ENCODE assay signal across 8 mouse cellular contexts in genomic region chr17:32786944-32787343, GRCm38 (mm10). TPM values are rescaled to one million over a fixed set of nuclear protein-coding genes. Genes with fewer than 3 reads are reported as not detected.
DNase-seq lines count a peak whose midpoint lies in the region; ATAC-seq lines count a peak whose summit lies in the region.

No protein-coding gene starts in this region.

- H3K9me3 ChIP-seq in kidney, embryonic 15.5 days (replicated peaks) = no peaks in the 10 kb centered on the region
- H3K9me3 ChIP-seq in hindbrain, embryonic 14.5 days (ENCODE audit: control insufficient read depth, low read length) = no peaks in the 10 kb centered on the region
- no peaks in the 10 kb centered on the region for H3K9me3 ChIP-seq in midbrain, embryonic 15.5 days

- H3K4me2 ChIP-seq in kidney, embryonic 15.5 days = peak overlapping the region; percentile 70
- H3K4me2 ChIP-seq in hindbrain, embryonic 14.5 days (replicated peaks) = peak overlapping the region; percentile 79
- H3K4me2 ChIP-seq in midbrain, embryonic 15.5 days = peak overlapping the region; percentile 66

- H3K4me1 ChIP-seq in kidney, embryonic 15.5 days = peaks cover 24% of the 10 kb centered on the region
- H3K4me1 ChIP-seq in hindbrain, embryonic 14.5 days (replicated peaks; ENCODE audit: control insufficient read depth, insufficient read depth, low read length) = peaks cover 23% of the 10 kb centered on the region
- H3K4me1 ChIP-seq in midbrain, embryonic 15.5 days = peaks cover 28% of the 10 kb centered on the region

- no peak for DNase-seq in kidney, postnatal 10 days
- DNase-seq in adipocyte (ENCODE audit: low spot score) = peak; percentile 22
- peak; percentile 4 for DNase-seq in hindbrain, embryonic 14.5 days (ENCODE audit: low spot score)
- DNase-seq in c-Kit-positive CD71-positive TER-119-positive erythroid progenitor cells, embryonic 14.5 days (ENCODE audit: low spot score) = no peak
- DNase-seq in frontal cortex, adult 2 months (ENCODE audit: extremely low spot score in 1 of 2, low spot score in 1 of 2) = no peak
- no peak for DNase-seq in ovary, postnatal 10 days (ENCODE audit: low spot score)

- H3K9ac ChIP-seq in kidney, embryonic 15.5 days = peak overlapping the region; percentile 94
- peak overlapping the region; percentile 86 for H3K9ac ChIP-seq in hindbrain, embryonic 14.5 days
- peak overlapping the region; percentile 94 for H3K9ac ChIP-seq in midbrain, embryonic 15.5 days

- no peaks in the 10 kb centered on the region for H3K27me3 ChIP-seq in kidney, embryonic 15.5 days
- no peaks in the 10 kb centered on the region for H3K27me3 ChIP-seq in hindbrain, embryonic 14.5 days (ENCODE audit: control insufficient read depth, insufficient read depth, low read length)
- no peaks in the 10 kb centered on the region for H3K27me3 ChIP-seq in midbrain, embryonic 15.5 days (replicated peaks)

- no peak for ATAC-seq in kidney, embryonic 15.5 days (replicated peaks; ENCODE audit: low FRiP score)
- no peak for ATAC-seq in hindbrain, embryonic 14.5 days (ENCODE audit: low FRiP score)
- ATAC-seq in midbrain, embryonic 15.5 days (replicated peaks) = no peak

- WGBS in kidney, embryonic 15.5 days = 55% methylated on average over 6 of the region's 6 CpGs
- WGBS in hindbrain, embryonic 14.5 days = 72% methylated on average over 6 of the region's 6 CpGs
- 69% methylated on average over 6 of the region's 6 CpGs for WGBS in midbrain, embryonic 15.5 days

- peaks cover 34% of the 10 kb centered on the region for H3K36me3 ChIP-seq in kidney, embryonic 15.5 days
- H3K36me3 ChIP-seq in hindbrain, embryonic 14.5 days (replicated peaks; ENCODE audit: control insufficient read depth, insufficient read depth) = peaks cover 31% of the 10 kb centered on the region
- peaks cover 10% of the 10 kb centered on the region; the same call in 1 of the 2 replicates for H3K36me3 ChIP-seq in midbrain, embryonic 15.5 days (replicated peaks)

- H3K27ac ChIP-seq in kidney, embryonic 15.5 days = no peak overlapping the region
- no peak overlapping the region for H3K27ac ChIP-seq in hindbrain, embryonic 14.5 days
- no peak overlapping the region for H3K27ac ChIP-seq in midbrain, embryonic 15.5 days

- peak overlapping the region; percentile 92 for H3K4me3 ChIP-seq in kidney, embryonic 15.5 days (replicated peaks)
- H3K4me3 ChIP-seq in hindbrain, embryonic 14.5 days (replicated peaks; ENCODE audit: low read length) = peak overlapping the region; percentile 73
- peak overlapping the region; percentile 98 for H3K4me3 ChIP-seq in midbrain, embryonic 15.5 days

RNA-seq across cellular contexts. Expression of gene Zfp871, which starts 1.1 kb away (rescaled TPM):
- polyA plus RNA-seq in kidney, embryonic 15.5 days (2015; fragmentation: Nextera tagmentation; extraction: Ambion mirVana) = 31.2 and 33.4 TPM in 2 replicates
- polyA plus RNA-seq in hindbrain, embryonic 14.5 days (2014; fragmentation: Nextera tagmentation; extraction: Ambion mirVana) = 60.8 and 65.5 TPM in 2 replicates
- polyA plus RNA-seq in midbrain, embryonic 15.5 days (2015; fragmentation: Nextera tagmentation; extraction: Ambion mirVana) = 48.1 and 48.6 TPM in 2 replicates
- 30.6 and 31.8 TPM in 2 replicates for polyA plus RNA-seq in frontal cortex, adult 2 months (2012; rRNA removed)

RNA-seq across cellular contexts. Expression of gene Zfp811, which starts 22.8 kb away (rescaled TPM):
- polyA plus RNA-seq in kidney, embryonic 15.5 days (2015; fragmentation: Nextera tagmentation; extraction: Ambion mirVana) = 3.0 TPM in 2 replicates
- 39.8 and 46.8 TPM in 2 replicates for polyA plus RNA-seq in hindbrain, embryonic 14.5 days (2014; fragmentation: Nextera tagmentation; extraction: Ambion mirVana)
- polyA plus RNA-seq in midbrain, embryonic 15.5 days (2015; fragmentation: Nextera tagmentation; extraction: Ambion mirVana) = 69.5 and 73.5 TPM in 2 replicates
- 10.1 and 11.5 TPM in 2 replicates for polyA plus RNA-seq in frontal cortex, adult 2 months (2012; rRNA removed)

RNA-seq across cellular contexts. Expression of gene Zfp799, which starts 43.1 kb away (rescaled TPM):
- 15.9 and 17.3 TPM in 2 replicates for polyA plus RNA-seq in kidney, embryonic 15.5 days (2015; fragmentation: Nextera tagmentation; extraction: Ambion mirVana)
- 20.1 and 20.6 TPM in 2 replicates for polyA plus RNA-seq in hindbrain, embryonic 14.5 days (2014; fragmentation: Nextera tagmentation; extraction: Ambion mirVana)
- polyA plus RNA-seq in midbrain, embryonic 15.5 days (2015; fragmentation: Nextera tagmentation; extraction: Ambion mirVana) = 19.2 and 22.2 TPM in 2 replicates
- 13.1 and 14.0 TPM in 2 replicates for polyA plus RNA-seq in frontal cortex, adult 2 months (2012; rRNA removed)

Comparison
In these comparisons a context has a peak if more than half of its experiments do, and no peak if none do; other contexts are left out.
1. DNase-seq: peak in adipocyte (single experiment) and hindbrain, embryonic 14.5 days (single experiment); none in kidney, postnatal 10 days (single experiment), c-Kit-positive CD71-positive TER-119-positive erythroid progenitor cells, embryonic 14.5 days (single experiment), frontal cortex, adult 2 months (0 of 2) and ovary, postnatal 10 days (single experiment).
2. Peak in every context shown above with its lines, with median percentiles within 50 percentile points of each other: H3K4me2 ChIP-seq, H3K4me3 ChIP-seq and H3K9ac ChIP-seq.